Mouse (Mus musculus): Measurements from ENCODE around the gene Pdcd1.
"Not testable (repeated sequence)": the region's sequence is repeated elsewhere in the genome, so short reads cannot be mapped to it uniquely, and the experiment has no call there.

The Pdcd1 gene

GRCm38 (mm10) chr1:94027506-94028108 lies 24.7 kb downstream of the Pdcd1 start:
- no peak for DNase-seq

GRCm38 (mm10) chr1:94020151-94020550 lies 32.2 kb downstream of the Pdcd1 start, which contains the start of gene Neu4:
Gene Neu4, plus strand, starts transcription at chr1:94020451.
- no peak for DNase-seq

GRCm38 (mm10) chr1:94011643-94012042 lies 40.7 kb downstream of the Pdcd1 start:
- DNase-seq, result no peak

- not testable (repeated sequence) for DNase-seq
Measured at GRCm38 (mm10) chr1:94008826-94009225, 43.5 kb downstream of the Pdcd1 start.

- not testable (repeated sequence) for DNase-seq
Measured at GRCm38 (mm10) chr1:94005954-94006506, 46.3 kb downstream of the Pdcd1 start.

GRCm38 (mm10) chr1:94001023-94001422 lies 51.3 kb downstream of the Pdcd1 start:
- no peak for DNase-seq

GRCm38 (mm10) chr1:93991491-93991890 lies 60.9 kb downstream of the Pdcd1 start:
- DNase-seq, result not testable (repeated sequence)

GRCm38 (mm10) chr1:93991068-93991467 lies 61.3 kb downstream of the Pdcd1 start:
- not testable (repeated sequence) for DNase-seq

- DNase-seq, result not testable (repeated sequence)
Measured at GRCm38 (mm10) chr1:93990209-93990608, 62.1 kb downstream of the Pdcd1 start, which contains the start of gene Gal3st2c. Gene Gal3st2c, plus strand, starts transcription at chr1:93990509.

GRCm38 (mm10) chr1:93988786-93989185 lies 63.6 kb downstream of the Pdcd1 start:
- DNase-seq, result no peak

Measured in kidney, postnatal 36 days (tissue).